Mouse (Mus musculus) forebrain, postnatal 0 days (tissue): ENCODE measurements around the gene Tedc1. TPM values are rescaled to one million over a fixed set of nuclear protein-coding genes. Genes with fewer than 3 reads are reported as not detected.
A peak's percentile ranks its signal among the peaks of the same experiment; 100 is the strongest.

Experiments used
- ATAC-seq: fragments of 200-750 bp; cut with Nextera tagmentation; 2 replicates; pipeline ENCODE4 v1.8.0; 2017; ENCODE audit warnings: mild to moderate bottlenecking, moderate library complexity
- DNase-seq: peaks from one replicate; pipeline ENCODE4 v3.0.0-alpha.2; 2015
- H3K27ac ChIP-seq: fragments of 300-500 bp; sonication (generic); 2 replicates; pipeline ENCODE4 v1.5.1; 2014; ENCODE audit warnings: low read depth, mild to moderate bottlenecking, antibody characterized with exemption, low read length, moderate library complexity, mixed read lengths
- H3K27me3 ChIP-seq: fragments of 300-500 bp; sonication (generic); 2 replicates; pipeline ENCODE4 v1.6.1; 2014; ENCODE audit warnings: mild to moderate bottlenecking, low read length, mixed read lengths; ENCODE audit not compliant: insufficient read depth
- H3K36me3 ChIP-seq: fragments of 300-500 bp; sonication (generic); 2 replicates; pipeline ENCODE4 v1.6.1; 2014; ENCODE audit warnings: mild to moderate bottlenecking, moderate library complexity; ENCODE audit not compliant: insufficient read depth
- H3K4me1 ChIP-seq: fragments of 300-500 bp; sonication (generic); 2 replicates; pipeline ENCODE4 v1.6.1; 2014; ENCODE audit warnings: antibody characterized with exemption; ENCODE audit not compliant: insufficient read depth
- H3K4me2 ChIP-seq: fragments of 300-500 bp; sonication (generic); 2 replicates; pipeline ENCODE4 v1.6.1; 2014; ENCODE audit warnings: low read depth, mild to moderate bottlenecking, moderate library complexity
- H3K4me3 ChIP-seq: fragments of 300-500 bp; sonication (generic); 2 replicates; pipeline ENCODE4 v1.5.1; 2014; ENCODE audit warnings: low read depth, low read length, mixed read lengths
- H3K9ac ChIP-seq: fragments of 300-500 bp; sonication (generic); 2 replicates; pipeline ENCODE4 v1.6.1; 2014; ENCODE audit warnings: mild to moderate bottlenecking
- H3K9me3 ChIP-seq: fragments of 300-500 bp; sonication (generic); 2 replicates; pipeline ENCODE4 v1.6.1; 2016; ENCODE audit warnings: low read length
- CTCF ChIP-seq: sonication (generic); IDR thresholded peaks from 2 replicates; pipeline ENCODE4 v1.5.1; 2016; ENCODE audit warnings: antibody characterized with exemption, control low read depth, low read depth
- WGBS: fragments of 180-500 bp; shearing (Covaris S2); extraction: QIAGEN DNeasy Blood & Tissue Kit; methylation state at CpG from one replicate; pipeline ENCODE4 v1.1.7; 2014; 5-methylcytosine and 5-hydroxymethylcytosine counted together
- polyA plus RNA-seq: library from polyadenylated mRNA; unstranded; fragments of >200 nt; fragmentation: Nextera tagmentation; extraction: Ambion mirVana; gene quantifications from 2 replicates; pipeline ENCODE4 v1.2.1, GENCODE M21; 2015
- total RNA-seq: library from RNA; depleted of rRNA; stranded (reverse); fragments of >200 nt; gene quantifications from 2 replicates; pipeline ENCODE4 v1.2.3, GENCODE M21; 2014

Tedc1 gene
- total and polyA plus RNA-seq, 2 experiments from 2014 or later: 8.6 to 10.0 TPM

DNA sequence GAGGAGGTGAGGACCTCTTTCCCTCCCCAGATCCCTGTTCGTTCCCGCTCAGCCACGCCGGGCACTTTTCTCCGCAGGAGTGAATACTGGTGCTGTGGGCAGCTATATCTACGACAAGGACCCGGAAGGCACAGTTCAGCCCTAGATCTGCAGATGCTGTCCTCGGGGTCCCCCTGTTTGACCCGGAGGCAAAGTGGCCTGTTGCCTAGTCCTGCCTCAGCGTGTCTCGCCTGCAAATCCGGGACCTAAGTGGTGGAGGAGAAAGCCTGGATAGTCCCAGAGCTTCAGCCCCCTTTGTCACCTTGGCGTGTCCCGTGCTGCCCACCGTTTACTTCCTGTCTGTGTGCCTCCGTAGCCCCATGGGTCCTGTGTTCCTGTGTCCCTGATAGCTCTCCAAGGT lies 11.3 kb upstream of the Tedc1 start:
- ATAC-seq (no peak), DNase-seq (no peak)
- H3K4me3 ChIP-seq: no peak overlapping the region
- H3K27ac ChIP-seq: no peak overlapping the region
- H3K36me3 ChIP-seq: peaks cover 25% of the 10 kb centered on the region
- WGBS: 94% methylated on average over 16 of the region's 16 CpGs
- peaks cover 22% of the 10 kb centered on the region for H3K4me1 ChIP-seq
- H3K4me2 ChIP-seq: no peak overlapping the region
- H3K9ac ChIP-seq: no peak overlapping the region
- no peak for TF ChIP-seq CTCF
- H3K9me3 ChIP-seq: no peaks in the 10 kb centered on the region
- H3K27me3 ChIP-seq: no peaks in the 10 kb centered on the region

DNA sequence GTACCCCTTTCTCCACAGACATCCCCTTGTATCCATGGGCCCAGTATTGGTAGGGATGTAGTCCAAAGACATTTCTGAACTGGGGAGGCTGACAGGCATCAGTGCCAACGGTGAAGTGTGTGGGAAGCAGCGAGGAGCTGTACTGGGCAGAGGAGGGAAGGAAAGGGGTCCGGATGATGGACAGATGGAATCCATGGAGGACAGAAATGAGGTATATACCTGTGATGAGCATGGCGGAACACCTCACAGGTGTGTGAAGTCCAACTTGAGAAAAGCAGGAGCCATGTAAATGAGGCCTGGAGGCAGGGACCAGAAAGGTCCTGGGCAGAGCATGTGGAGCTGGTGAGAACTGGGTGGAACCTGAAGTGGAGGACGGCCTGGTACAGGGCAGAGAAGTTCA lies 10.6 kb upstream of the Tedc1 start:
- no peak for DNase-seq
- H3K27ac ChIP-seq: no peak overlapping the region
- H3K9me3 ChIP-seq: no peaks in the 10 kb centered on the region
- 86% methylated on average over 5 of the region's 5 CpGs for WGBS
- no peak for ATAC-seq
- no peak for TF ChIP-seq CTCF
- no peaks in the 10 kb centered on the region; the same call in 1 of the 2 replicates for H3K27me3 ChIP-seq
- H3K4me1 ChIP-seq: peaks cover 22% of the 10 kb centered on the region
- no peak overlapping the region for H3K9ac ChIP-seq
- H3K4me2 ChIP-seq: no peak overlapping the region
- H3K36me3 ChIP-seq: peaks cover 25% of the 10 kb centered on the region
- H3K4me3 ChIP-seq: no peak overlapping the region

DNA sequence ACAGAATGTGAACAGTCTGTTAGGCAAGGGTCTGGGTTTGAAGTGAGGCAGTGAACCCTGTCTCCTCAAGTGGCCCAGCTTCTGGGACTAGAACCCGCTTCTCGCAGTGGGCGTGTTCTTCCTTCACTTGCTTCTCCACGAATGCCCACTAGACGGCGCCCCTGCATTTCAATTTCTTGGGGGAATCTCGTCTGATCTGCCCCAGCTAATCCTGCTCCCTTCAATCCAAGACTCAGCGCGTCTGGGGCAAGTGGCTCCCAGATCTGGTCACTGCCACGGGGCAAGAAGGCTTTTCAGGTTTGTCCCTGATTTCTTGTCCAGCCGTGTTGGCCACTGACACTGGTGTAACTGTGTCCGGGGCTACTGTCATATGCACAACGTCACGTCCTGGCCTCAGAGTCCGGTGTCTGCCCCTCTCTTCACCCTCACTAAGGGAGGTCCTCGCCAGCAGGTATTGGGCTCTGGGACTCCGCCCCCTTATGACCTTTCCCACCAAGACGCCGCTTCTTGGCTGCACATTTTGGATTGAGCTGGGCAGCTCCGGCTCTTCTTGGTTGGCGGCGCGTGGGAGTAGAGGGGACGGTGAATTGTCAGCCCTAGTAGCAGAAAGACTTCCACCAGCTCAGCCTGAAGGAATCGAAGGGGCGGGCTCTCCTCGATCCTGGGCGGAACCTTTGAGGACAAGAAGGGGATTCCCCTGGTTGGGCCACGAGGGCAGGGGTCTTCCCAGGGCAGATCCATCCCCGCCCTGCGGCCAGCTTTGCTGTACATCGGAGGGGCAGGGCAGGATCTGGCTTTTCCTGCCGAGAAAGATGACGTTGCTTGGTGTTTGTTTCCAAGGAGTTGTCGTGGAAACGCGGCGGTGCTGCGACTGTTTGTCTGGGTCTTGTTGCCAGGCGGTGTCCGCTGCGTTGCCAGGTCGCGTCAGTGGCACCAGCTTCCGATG lies 9.8 kb upstream of the Tedc1 start, which contains the start of gene Crip1:
Crip1 (plus strand) TSS at position 205 of the 946 bp plus-strand sequence.
- peak; percentile 56 for ATAC-seq
- 12% methylated on average over 45 of the region's 45 CpGs for WGBS
- H3K27me3 ChIP-seq: no peaks in the 10 kb centered on the region; the same call in 1 of the 2 replicates
- no peak within 1 kb of the TSS for H3K9ac ChIP-seq
- H3K27ac ChIP-seq: peak within 1 kb of the TSS; percentile 37
- peak within 1 kb of the TSS; percentile 26; the same call in 1 of the 2 replicates for H3K4me2 ChIP-seq
- peaks cover 25% of the 10 kb centered on the region for H3K36me3 ChIP-seq
- DNase-seq: peak; percentile 83
- no peak within 1 kb of the TSS for H3K4me3 ChIP-seq
- H3K4me1 ChIP-seq: peaks cover 17% of the 10 kb centered on the region
- H3K9me3 ChIP-seq: no peaks in the 10 kb centered on the region
- peak; percentile 82 for TF ChIP-seq CTCF

DNA sequence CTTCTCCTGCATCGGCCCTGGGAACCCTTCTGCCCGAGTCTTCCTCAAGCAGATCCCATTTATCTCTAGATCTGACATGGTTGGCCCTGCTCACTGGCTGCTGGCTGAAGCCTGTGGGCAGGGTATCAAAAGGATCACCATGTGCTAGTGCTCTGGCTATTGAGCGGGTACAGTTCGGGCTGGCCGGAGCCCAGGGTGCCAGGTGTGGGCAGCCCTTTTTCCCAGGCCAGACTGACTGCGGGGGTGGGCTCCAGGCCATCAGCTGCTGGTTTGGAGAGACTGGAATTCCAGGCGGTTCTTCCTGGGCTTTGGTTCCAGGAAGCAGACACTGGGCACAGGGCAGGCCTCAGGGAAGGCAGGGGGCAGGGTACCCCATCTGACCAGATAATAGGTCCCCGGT lies 8.7 kb upstream of the Tedc1 start:
- DNase-seq (no peak), ATAC-seq (no peak)
- 76% methylated on average over 8 of the region's 8 CpGs for WGBS
- Histone ChIP-seq H3K4me3 (no peak overlapping the region), H3K36me3 (peaks cover 25% of the 10 kb centered on the region), H3K27me3 (no peaks in the 10 kb centered on the region; the same call in 1 of the 2 replicates), H3K4me1 (peaks cover 13% of the 10 kb centered on the region; the same call in 1 of the 2 replicates), H3K9me3 (no peaks in the 10 kb centered on the region), H3K9ac (no peak overlapping the region), H3K27ac (no peak overlapping the region), H3K4me2 (no peak overlapping the region)
- no peak for TF ChIP-seq CTCF

DNA sequence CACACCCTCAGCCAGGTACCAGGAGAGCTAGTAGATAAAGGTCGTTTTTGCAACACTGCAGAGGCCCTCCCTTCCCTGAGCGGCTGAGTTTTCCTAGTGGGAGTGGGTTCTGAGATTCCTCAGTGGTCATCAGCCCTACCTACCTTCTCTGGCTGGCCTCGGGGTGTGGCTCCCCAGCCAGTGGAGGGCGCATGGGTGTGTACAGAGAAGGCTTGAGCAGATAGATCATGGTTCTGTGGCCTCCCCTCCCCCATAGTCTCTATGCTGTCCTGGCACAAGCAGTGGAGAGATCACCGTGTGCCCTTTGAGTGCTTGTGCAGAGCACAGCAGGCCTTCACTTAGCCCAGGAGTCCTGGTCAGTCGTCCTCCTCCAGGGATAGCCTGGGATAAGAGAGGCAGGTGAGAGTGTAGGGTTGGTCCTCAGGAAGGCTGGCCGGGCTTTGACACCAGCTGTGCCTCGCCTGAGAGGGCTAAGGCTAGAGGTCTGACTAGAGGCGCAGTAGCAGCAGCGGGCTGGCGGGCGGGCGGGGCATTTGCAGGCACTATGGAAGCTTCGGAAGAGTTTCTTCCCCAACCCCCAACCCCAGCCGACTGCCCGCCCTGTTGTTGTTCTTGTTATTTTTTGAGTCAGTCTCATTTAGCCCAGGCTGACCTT lies 7.7 kb upstream of the Tedc1 start:
- Histone ChIP-seq H3K27ac (no peak overlapping the region), H3K4me2 (no peak overlapping the region), H3K9ac (no peak overlapping the region), H3K4me3 (no peak overlapping the region), H3K9me3 (no peaks in the 10 kb centered on the region), H3K36me3 (peaks cover 23% of the 10 kb centered on the region), H3K27me3 (no peaks in the 10 kb centered on the region; the same call in 1 of the 2 replicates), H3K4me1 (0 out of 2 replicates have a peak, but pooled peaks cover 6% of the 10 kb centered on the region)
- DNase-seq: no peak
- ATAC-seq: no peak
- TF ChIP-seq CTCF: no peak
- WGBS: 50% methylated on average over 16 of the region's 16 CpGs

DNA sequence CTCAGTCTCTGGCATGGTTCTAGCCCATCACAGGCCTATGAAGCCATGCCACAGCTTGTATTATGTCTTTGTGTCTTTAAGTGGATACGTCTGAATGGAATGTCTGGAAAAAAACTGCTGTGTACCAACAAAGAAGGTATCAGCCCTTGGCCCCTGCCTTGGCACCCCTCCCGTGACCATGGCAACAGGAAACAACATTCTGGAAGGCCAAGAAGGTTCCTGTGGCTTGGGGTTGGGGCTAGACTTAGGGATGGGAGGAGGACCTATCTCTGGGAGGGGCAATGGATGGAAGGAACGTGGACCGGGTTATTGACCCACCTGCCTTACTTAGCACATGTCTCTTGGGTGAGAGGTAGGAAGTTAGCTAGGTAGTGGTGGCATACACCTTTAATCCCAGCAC lies 6.9 kb upstream of the Tedc1 start:
- DNase-seq (no peak), ATAC-seq (no peak)
- no peak for TF ChIP-seq CTCF
- no peak overlapping the region for H3K9ac ChIP-seq
- no peak overlapping the region for H3K27ac ChIP-seq
- H3K36me3 ChIP-seq: peaks cover 14% of the 10 kb centered on the region
- WGBS: 43% methylated on average over 4 of the region's 4 CpGs
- no peak overlapping the region for H3K4me3 ChIP-seq
- H3K27me3 ChIP-seq: no peaks in the 10 kb centered on the region; the same call in 1 of the 2 replicates
- H3K4me2 ChIP-seq: no peak overlapping the region
- H3K9me3 ChIP-seq: no peaks in the 10 kb centered on the region
- H3K4me1 ChIP-seq: 0 out of 2 replicates have a peak, but pooled peaks cover 6% of the 10 kb centered on the region
